Mouse (Mus musculus): ENCODE results near the gene Ddb1.

DNA sequence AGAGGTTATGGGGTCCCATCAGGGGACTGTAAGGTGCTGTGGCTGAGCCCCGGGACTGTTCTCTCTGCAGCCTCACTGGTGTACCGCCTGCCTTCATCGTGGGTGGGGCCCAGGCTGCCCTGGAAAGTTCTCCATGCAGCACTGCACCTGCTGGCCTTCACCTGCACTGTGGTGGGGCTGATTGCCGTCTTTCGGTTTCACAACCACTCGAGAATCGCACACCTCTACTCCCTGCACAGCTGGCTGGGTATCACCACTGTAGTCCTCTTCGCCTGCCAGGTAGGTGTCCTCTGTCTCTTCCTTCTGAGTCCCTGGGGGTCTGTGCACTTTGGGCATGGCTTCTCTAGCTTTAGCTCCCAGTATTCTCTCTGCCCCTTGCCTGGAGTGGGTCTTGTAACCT is 20.0 kb upstream of the Ddb1 start:
- TF ChIP-seq CTCF (IDR thresholded peaks at IDR 0.05; ENCODE audit: low read depth, low read length) (no peak), POLR2A (IDR thresholded peaks at IDR 0.05; ENCODE audit: extremely low read depth, insufficient read depth, low read length) (no peak)
